Mouse (Mus musculus): Measurements from ENCODE around the gene Slc35e3. TPM values are rescaled to one million over a fixed set of nuclear protein-coding genes. Genes with fewer than 3 reads are reported as not detected.
A peak's percentile ranks its signal among the peaks of the same experiment; 100 is the strongest.

The Slc35e3 gene
- polyA plus RNA-seq, 1 experiment, result not detected

- Histone ChIP-seq H3K9me3 (ENCODE audit: control insufficient read depth, low read length) (no peaks in the 10 kb centered on the region), H3K27me3 (ENCODE audit: control insufficient read depth) (no peaks in the 10 kb centered on the region), H3K4me1 (ENCODE audit: control insufficient read depth) (peaks cover 30% of the 10 kb centered on the region), H3K4me3 (replicated peaks) (no peak overlapping the region), H3K36me3 (ENCODE audit: control insufficient read depth) (no peaks in the 10 kb centered on the region)
- TF ChIP-seq GATA1 (IDR thresholded peaks at IDR 0.05; ENCODE audit: low read length) (no peak), TAL1 (IDR thresholded peaks at IDR 0.05; ENCODE audit: low read length) (no peak)
These were observed 13.1 kb downstream of the Slc35e3 start for GRCm38 (mm10) chr10:117732962-117733592.

GRCm38 (mm10) chr10:117732184-117732583 lies 14.0 kb downstream of the Slc35e3 start:
- Histone ChIP-seq H3K4me3 (replicated peaks) (no peak overlapping the region), H3K9me3 (ENCODE audit: control insufficient read depth, low read length) (no peaks in the 10 kb centered on the region), H3K36me3 (ENCODE audit: control insufficient read depth) (no peaks in the 10 kb centered on the region), H3K27me3 (ENCODE audit: control insufficient read depth) (no peaks in the 10 kb centered on the region), H3K4me1 (ENCODE audit: control insufficient read depth) (peaks cover 29% of the 10 kb centered on the region)
- TF ChIP-seq TAL1 (IDR thresholded peaks at IDR 0.05; ENCODE audit: low read length) (peak; percentile 64), GATA1 (IDR thresholded peaks at IDR 0.05; ENCODE audit: low read length) (peak; percentile 50; the same call in 1 of the 2 replicates)

- H3K27me3 ChIP-seq (ENCODE audit: control insufficient read depth), result no peaks in the 10 kb centered on the region
- TF ChIP-seq TAL1 (IDR thresholded peaks at IDR 0.05; ENCODE audit: low read length), result no peak
- TF ChIP-seq GATA1 (IDR thresholded peaks at IDR 0.05; ENCODE audit: low read length), result no peak
- no peak overlapping the region for H3K4me3 ChIP-seq (replicated peaks)
- no peaks in the 10 kb centered on the region for H3K36me3 ChIP-seq (ENCODE audit: control insufficient read depth)
- no peaks in the 10 kb centered on the region for H3K9me3 ChIP-seq (ENCODE audit: control insufficient read depth, low read length)
- peaks cover 29% of the 10 kb centered on the region for H3K4me1 ChIP-seq (ENCODE audit: control insufficient read depth)
These were observed 14.7 kb downstream of the Slc35e3 start for GRCm38 (mm10) chr10:117731244-117732101.

GRCm38 (mm10) chr10:117730637-117731203 lies 15.4 kb downstream of the Slc35e3 start:
- Histone ChIP-seq H3K9me3 (ENCODE audit: control insufficient read depth, low read length) (no peaks in the 10 kb centered on the region), H3K4me3 (replicated peaks) (no peak overlapping the region)
- TF ChIP-seq GATA1 (IDR thresholded peaks at IDR 0.05; ENCODE audit: low read length), result no peak
- no peak for TF ChIP-seq TAL1 (IDR thresholded peaks at IDR 0.05; ENCODE audit: low read length)

GRCm38 (mm10) chr10:117730140-117730539 lies 16.0 kb downstream of the Slc35e3 start:
- Histone ChIP-seq H3K4me3 (replicated peaks) (no peak overlapping the region), H3K9me3 (ENCODE audit: control insufficient read depth, low read length) (no peaks in the 10 kb centered on the region), H3K27me3 (ENCODE audit: control insufficient read depth) (no peaks in the 10 kb centered on the region), H3K36me3 (ENCODE audit: control insufficient read depth) (no peaks in the 10 kb centered on the region), H3K4me1 (ENCODE audit: control insufficient read depth) (peaks cover 29% of the 10 kb centered on the region)
- TF ChIP-seq GATA1 (IDR thresholded peaks at IDR 0.05; ENCODE audit: low read length) (no peak), TAL1 (IDR thresholded peaks at IDR 0.05; ENCODE audit: low read length) (no peak)

More at GRCm38 (mm10) chr10:117730637-117731203, 15.4 kb downstream of the Slc35e3 start:
- H3K36me3 ChIP-seq (ENCODE audit: control insufficient read depth), result no peaks in the 10 kb centered on the region
- no peaks in the 10 kb centered on the region for H3K27me3 ChIP-seq (ENCODE audit: control insufficient read depth)
- H3K4me1 ChIP-seq (ENCODE audit: control insufficient read depth), result peaks cover 29% of the 10 kb centered on the region

GRCm38 (mm10) chr10:117729139-117729814 lies 16.9 kb downstream of the Slc35e3 start:
- no peaks in the 10 kb centered on the region for H3K9me3 ChIP-seq (ENCODE audit: control insufficient read depth, low read length)
- no peak overlapping the region for H3K4me3 ChIP-seq (replicated peaks)
- H3K27me3 ChIP-seq (ENCODE audit: control insufficient read depth), result no peaks in the 10 kb centered on the region
- H3K4me1 ChIP-seq (ENCODE audit: control insufficient read depth), result peaks cover 29% of the 10 kb centered on the region
- no peak for TF ChIP-seq GATA1 (IDR thresholded peaks at IDR 0.05; ENCODE audit: low read length)
- TF ChIP-seq TAL1 (IDR thresholded peaks at IDR 0.05; ENCODE audit: low read length), result no peak
- no peaks in the 10 kb centered on the region for H3K36me3 ChIP-seq (ENCODE audit: control insufficient read depth)

GRCm38 (mm10) chr10:117728574-117728973 lies 17.6 kb downstream of the Slc35e3 start:
- no peak for TF ChIP-seq TAL1 (IDR thresholded peaks at IDR 0.05; ENCODE audit: low read length)
- TF ChIP-seq GATA1 (IDR thresholded peaks at IDR 0.05; ENCODE audit: low read length), result no peak
- no peak overlapping the region for H3K4me3 ChIP-seq (replicated peaks)
- H3K36me3 ChIP-seq (ENCODE audit: control insufficient read depth), result no peaks in the 10 kb centered on the region
- H3K27me3 ChIP-seq (ENCODE audit: control insufficient read depth), result no peaks in the 10 kb centered on the region
- H3K9me3 ChIP-seq (ENCODE audit: control insufficient read depth, low read length), result no peaks in the 10 kb centered on the region
- peaks cover 29% of the 10 kb centered on the region for H3K4me1 ChIP-seq (ENCODE audit: control insufficient read depth)

- Histone ChIP-seq H3K27me3 (ENCODE audit: control insufficient read depth) (no peaks in the 10 kb centered on the region), H3K36me3 (ENCODE audit: control insufficient read depth) (no peaks in the 10 kb centered on the region), H3K4me3 (replicated peaks) (no peak overlapping the region), H3K4me1 (ENCODE audit: control insufficient read depth) (peaks cover 20% of the 10 kb centered on the region), H3K9me3 (ENCODE audit: control insufficient read depth, low read length) (no peaks in the 10 kb centered on the region)
- TF ChIP-seq GATA1 (IDR thresholded peaks at IDR 0.05; ENCODE audit: low read length), result no peak
- no peak for TF ChIP-seq TAL1 (IDR thresholded peaks at IDR 0.05; ENCODE audit: low read length)
These were observed 18.6 kb downstream of the Slc35e3 start for GRCm38 (mm10) chr10:117727518-117728110.
